Mouse (Mus musculus): Measurements from ENCODE around the gene Gm10310. TPM values are rescaled to one million over a fixed set of nuclear protein-coding genes. Genes with fewer than 3 reads are reported as not detected.
"Not testable (repeated sequence)": the region's sequence is repeated elsewhere in the genome, so short reads cannot be mapped to it uniquely, and the experiment has no call there.

Gene Gm10310
- not detected for total RNA-seq (2021)
- long read RNA-seq, experiment 1: 0 reads
- long read RNA-seq, experiment 2: 0 reads

DNA sequence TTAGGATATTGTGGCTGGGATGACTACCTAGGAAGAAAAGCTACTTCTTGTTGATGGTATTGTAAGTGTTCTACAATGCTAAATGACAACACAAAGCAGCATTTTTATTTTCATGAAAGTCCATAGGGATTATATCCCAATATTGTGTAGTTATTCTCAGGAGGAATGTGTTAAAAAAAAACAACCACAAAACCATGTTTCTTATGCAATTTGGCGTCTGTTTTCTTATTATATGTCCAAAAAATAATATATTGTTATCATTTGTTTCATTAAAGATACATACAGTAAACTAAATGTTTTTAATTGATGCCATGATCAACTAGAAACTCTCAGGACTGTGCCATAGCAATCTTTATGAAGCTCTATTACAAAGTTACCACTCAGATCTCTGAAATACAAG, at the start of gene Gm10310:
TSS of gene Gm10310 (minus strand) at position 101 of the 400 bp plus-strand sequence.
- DNase-seq: not testable (repeated sequence)

DNA sequence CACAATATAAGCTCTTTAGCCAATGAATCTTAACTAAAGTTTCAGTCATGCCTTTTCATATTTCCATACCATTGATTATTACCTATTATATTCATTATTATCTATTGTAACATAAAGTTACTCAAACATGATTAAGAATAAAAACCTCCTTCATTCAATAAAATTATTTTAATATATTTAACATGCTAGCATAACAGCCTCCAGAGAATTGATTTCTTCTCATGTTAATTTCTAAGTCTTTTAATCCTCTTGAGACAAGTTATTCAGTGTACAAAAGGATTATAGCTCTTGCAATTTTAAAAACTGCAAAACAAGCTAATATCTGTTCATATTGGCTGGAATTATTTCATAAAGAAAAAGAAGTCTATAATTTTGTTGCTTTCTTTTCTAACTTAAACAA, 45.2 kb upstream of the Gm10310 start, which contains the start of gene Olfr821:
TSS of gene Olfr821 (plus strand) at position 301 of the 400 bp plus-strand sequence.
- DNase-seq: no peak

DNA sequence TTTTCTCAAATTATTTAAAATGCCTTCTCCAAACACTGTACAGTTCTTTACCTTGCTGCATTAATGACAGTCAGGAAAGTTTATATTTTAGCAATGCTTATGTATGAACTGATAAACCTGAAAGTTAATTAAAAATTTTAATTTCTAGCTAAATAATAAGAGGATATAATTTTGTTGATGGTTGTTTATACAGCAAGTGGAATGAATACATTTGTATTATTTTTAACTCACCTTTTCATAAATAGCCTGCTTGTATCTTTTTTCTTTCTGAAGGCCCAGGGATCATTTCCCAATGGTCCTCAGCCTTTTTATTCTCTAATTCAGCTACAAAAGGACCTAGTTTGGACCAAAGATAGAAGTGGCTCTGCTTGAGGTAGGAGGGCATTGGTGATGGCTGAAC, 27.5 kb upstream of the Gm10310 start, which contains the start of gene Olfr820:
TSS of gene Olfr820 (plus strand) at position 301 of the 400 bp plus-strand sequence.
- no peak for DNase-seq

DNA sequence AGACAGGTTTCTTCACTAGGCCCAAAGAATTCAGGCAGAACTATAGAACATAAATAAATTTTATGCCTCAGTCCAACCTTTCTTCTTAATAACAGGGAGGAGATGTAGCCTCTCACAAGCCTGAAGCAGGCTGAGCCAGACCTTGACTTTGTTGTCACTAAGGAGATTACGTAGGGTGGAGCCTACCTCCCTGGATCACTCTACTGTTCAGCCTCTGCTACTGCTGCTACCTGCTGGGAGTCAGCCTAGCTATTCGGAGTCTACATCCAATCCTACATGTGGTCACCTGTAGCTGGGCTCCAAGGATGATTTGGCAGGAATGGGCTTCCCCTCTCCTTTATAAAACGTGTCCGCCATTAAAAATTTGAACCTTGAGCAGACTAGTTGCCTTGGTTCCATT, 20.5 kb upstream of the Gm10310 start:
- DNase-seq: not testable (repeated sequence)

DNA sequence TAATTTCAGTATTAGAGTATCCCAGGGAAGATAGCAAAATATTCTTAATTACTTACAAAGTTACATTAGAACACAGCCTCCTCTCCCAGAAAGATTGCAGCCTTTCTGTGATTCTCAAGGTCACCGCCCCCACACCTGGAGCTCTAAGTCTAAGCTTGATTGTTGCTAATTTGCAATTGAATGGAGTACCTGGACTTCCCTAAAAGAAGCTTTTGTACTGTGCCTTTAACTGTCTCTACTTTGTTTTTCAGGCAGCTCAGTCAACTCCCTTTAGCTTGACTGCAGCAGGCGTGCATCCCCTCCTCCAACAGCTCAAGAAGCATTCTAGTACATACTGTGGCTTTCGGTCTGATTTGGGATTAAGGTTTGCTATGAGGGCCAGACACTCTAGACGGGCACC, 19.2 kb upstream of the Gm10310 start:
- DNase-seq: not testable (repeated sequence)

DNA sequence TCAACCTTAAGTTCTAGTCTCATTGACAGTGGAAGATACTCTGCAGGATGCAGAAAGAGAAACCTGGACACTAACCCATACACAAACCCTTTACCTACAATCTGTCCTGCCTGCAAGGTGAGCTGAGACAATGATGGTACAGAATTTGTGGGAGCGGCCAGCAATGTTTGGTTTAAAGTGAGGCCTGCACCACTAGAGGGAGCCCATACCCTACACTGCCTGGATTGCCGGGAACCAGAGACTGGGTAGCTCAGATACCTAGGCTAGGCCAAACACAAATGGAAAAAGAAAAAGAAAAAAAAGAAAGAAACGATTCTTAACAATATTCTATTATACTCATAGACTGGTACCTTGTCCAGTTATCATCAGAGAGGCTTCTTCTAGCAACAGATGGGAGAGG, 3.0 kb downstream of the Gm10310 start:
- not testable (repeated sequence) for DNase-seq

DNA sequence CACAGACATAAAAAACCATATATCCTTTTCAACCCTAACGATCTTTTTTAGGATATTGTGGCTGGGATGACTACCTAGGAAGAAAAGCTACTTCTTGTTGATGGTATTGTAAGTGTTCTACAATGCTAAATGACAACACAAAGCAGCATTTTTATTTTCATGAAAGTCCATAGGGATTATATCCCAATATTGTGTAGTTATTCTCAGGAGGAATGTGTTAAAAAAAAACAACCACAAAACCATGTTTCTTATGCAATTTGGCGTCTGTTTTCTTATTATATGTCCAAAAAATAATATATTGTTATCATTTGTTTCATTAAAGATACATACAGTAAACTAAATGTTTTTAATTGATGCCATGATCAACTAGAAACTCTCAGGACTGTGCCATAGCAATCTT, 8.8 kb downstream of the Gm10310 start, which contains the start of gene Olfr247:
TSS of gene Olfr247 (minus strand) at position 101 of the 400 bp plus-strand sequence.
- not testable (repeated sequence) for DNase-seq

DNA sequence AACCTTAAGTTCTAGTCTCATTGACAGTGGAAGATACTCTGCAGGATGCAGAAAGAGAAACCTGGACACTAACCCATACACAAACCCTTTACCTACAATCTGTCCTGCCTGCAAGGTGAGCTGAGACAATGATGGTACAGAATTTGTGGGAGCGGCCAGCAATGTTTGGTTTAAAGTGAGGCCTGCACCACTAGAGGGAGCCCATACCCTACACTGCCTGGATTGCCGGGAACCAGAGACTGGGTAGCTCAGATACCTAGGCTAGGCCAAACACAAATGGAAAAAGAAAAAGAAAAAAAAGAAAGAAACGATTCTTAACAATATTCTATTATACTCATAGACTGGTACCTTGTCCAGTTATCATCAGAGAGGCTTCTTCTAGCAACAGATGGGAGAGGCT, 11.9 kb downstream of the Gm10310 start:
- DNase-seq: not testable (repeated sequence)

DNA sequence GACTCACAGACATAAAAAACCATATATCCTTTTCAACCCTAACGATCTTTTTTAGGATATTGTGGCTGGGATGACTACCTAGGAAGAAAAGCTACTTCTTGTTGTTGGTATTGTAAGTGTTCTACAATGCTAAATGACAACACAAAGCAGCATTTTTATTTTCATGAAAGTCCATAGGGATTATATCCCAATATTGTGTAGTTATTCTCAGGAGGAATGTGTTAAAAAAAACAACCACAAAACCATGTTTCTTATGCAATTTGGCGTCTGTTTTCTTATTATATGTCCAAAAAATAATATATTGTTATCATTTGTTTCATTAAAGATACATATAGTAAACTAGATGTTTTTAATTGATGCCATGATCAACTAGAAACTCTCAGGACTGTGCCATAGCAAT, 17.7 kb downstream of the Gm10310 start, which contains the start of gene Olfr819:
TSS of gene Olfr819 (minus strand) at position 101 of the 400 bp plus-strand sequence.
- DNase-seq: not testable (repeated sequence)

DNA sequence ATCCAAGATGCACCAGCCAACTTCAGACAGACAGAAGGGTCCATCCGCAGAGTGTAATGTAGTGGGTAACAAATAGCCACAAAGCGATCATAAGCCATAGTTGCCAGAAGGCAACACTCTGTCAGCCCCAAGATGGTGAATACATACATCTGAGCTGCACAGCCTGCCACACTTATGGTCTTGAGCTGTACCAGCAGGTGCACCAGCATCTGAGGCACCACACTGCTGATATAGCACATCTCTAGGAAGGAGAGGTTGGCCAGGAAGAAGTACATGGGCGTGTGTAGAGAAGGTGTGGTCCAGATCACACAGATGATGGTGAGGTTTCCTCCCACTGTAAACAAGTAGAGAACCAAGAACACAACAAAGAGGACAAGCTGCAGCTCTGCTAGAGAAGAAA, 18.6 kb downstream of the Gm10310 start:
- DNase-seq: not testable (repeated sequence)

DNA sequence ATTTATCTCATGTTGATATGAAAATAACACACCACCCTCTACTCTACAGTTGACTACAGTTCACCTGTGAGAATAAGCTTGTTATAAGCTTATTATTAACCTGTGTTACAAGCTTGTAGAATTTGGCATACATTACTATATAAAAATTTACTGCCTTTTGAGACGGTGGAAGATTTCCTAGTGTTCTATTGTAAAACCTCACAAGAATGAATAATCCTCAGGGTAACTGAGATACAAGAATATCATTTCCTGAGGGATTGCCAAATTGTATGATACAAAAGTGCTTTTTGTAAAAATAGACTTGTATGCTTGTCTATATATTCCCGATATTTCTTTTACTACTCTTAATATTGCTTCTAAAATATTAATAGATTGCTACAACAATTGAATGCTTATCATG, 35.9 kb downstream of the Gm10310 start, which contains the start of gene Olfr818:
TSS of gene Olfr818 (minus strand) at position 101 of the 400 bp plus-strand sequence.
- no peak for DNase-seq

Other genes starting within 250 kb of the Gm10310 start
- gene Olfr806, start 243.1 kb downstream of the Gm10310 start, total RNA-seq (2021): not detected
- not detected for gene Olfr807, start 227.3 kb downstream of the Gm10310 start, total RNA-seq (2021)
- gene Olfr808, start 219.6 kb downstream of the Gm10310 start, total RNA-seq (2021): not detected
- not detected for gene Olfr809, start 210.4 kb downstream of the Gm10310 start, total RNA-seq (2021)
- gene Olfr810, start 190.1 kb downstream of the Gm10310 start, total RNA-seq (2021): not detected
- gene Olfr811, start 180.7 kb downstream of the Gm10310 start, total RNA-seq (2021): not detected
- not detected for gene Olfr812, start 139.0 kb downstream of the Gm10310 start, total RNA-seq (2021)
- gene Olfr813, start 129.7 kb downstream of the Gm10310 start, total RNA-seq (2021): not detected
- not detected for gene Olfr814, start 105.2 kb downstream of the Gm10310 start, total RNA-seq (2021)
- gene Olfr815, start 79.2 kb downstream of the Gm10310 start, total RNA-seq (2021): not detected
- gene Olfr816, start 69.5 kb downstream of the Gm10310 start, total RNA-seq (2021): not detected
- not detected for gene Olfr818, start 36.0 kb downstream of the Gm10310 start, total RNA-seq (2021)
- gene Olfr819, start 17.8 kb downstream of the Gm10310 start, total RNA-seq (2021): not detected
- not detected for gene Olfr247, start 8.9 kb downstream of the Gm10310 start, total RNA-seq (2021)
- not detected for gene Olfr820, start 27.6 kb upstream of the Gm10310 start, total RNA-seq (2021)
- gene Olfr821, start 45.3 kb upstream of the Gm10310 start, total RNA-seq (2021): not detected
- gene Olfr822, start 86.1 kb upstream of the Gm10310 start, total RNA-seq (2021): not detected
- not detected for gene Olfr823, start 130.3 kb upstream of the Gm10310 start, total RNA-seq (2021)
- not detected for gene Olfr824, start 144.9 kb upstream of the Gm10310 start, total RNA-seq (2021)
- gene Olfr825, start 181.7 kb upstream of the Gm10310 start, total RNA-seq (2021): not detected
- not detected for gene Olfr826, start 199.1 kb upstream of the Gm10310 start, total RNA-seq (2021)
- gene Olfr827, start 229.3 kb upstream of the Gm10310 start, total RNA-seq (2021): not detected